Mouse (Mus musculus) cerebellum, postnatal 36 days (tissue): ENCODE results near the gene Polr2b.

ENCODE experiments used
- DNase-seq, 2 experiments: peaks; one replicate each; pipeline ENCODE4 v3.0.0; 2021 to 2022; ENCODE audit warnings: mixed read lengths in 2 of 2

Gene Polr2b

GRCm38 (mm10) chr5:77393094-77393619 is 83.2 kb downstream of the Polr2b start:
- no peak for DNase-seq

GRCm38 (mm10) chr5:77393990-77394618 is 84.2 kb downstream of the Polr2b start:
- no peak for DNase-seq

GRCm38 (mm10) chr5:77398285-77399057 is 88.5 kb downstream of the Polr2b start:
- no peak for DNase-seq
